10 mouse cellular contexts compared by ENCODE assay signal in genomic region chr14:25420987-25421386, GRCm38 (mm10). TPM values are rescaled to one million over a fixed set of nuclear protein-coding genes. Genes with fewer than 3 reads are reported as not detected.
A peak's percentile ranks its signal among the peaks of the same experiment; 100 is the strongest.
DNase-seq lines count a peak whose midpoint lies in the region; ATAC-seq lines count a peak whose summit lies in the region.
"Had no signal": no experiment of that assay in that cellular context is flagged by ENCODE, and none has a peak within 500 bp of the region (broad histone marks: within the 10 kb centered on the region; RNA-seq: fewer than 3 reads in every experiment).

No protein-coding gene starts in this region.

- peaks cover 12% of the 10 kb centered on the region; the same call in 1 of the 2 replicates for H3K27me3 ChIP-seq in liver, embryonic 12.5 days (replicated peaks)
- H3K27me3 ChIP-seq in forebrain, embryonic 11.5 days (ENCODE audit: control insufficient read depth, insufficient read depth, low read length), result no peaks in the 10 kb centered on the region; the same call in 1 of the 2 replicates
- no peaks in the 10 kb centered on the region for H3K27me3 ChIP-seq in hindbrain, embryonic 12.5 days
- H3K27me3 ChIP-seq in midbrain, embryonic 11.5 days (ENCODE audit: control insufficient read depth, insufficient read depth, low read length), result no peaks in the 10 kb centered on the region

- 75% methylated on average over 1 of the region's 1 CpGs for WGBS in liver, embryonic 12.5 days (ENCODE audit: insufficient replicate concordance)
- 78% methylated on average over 1 of the region's 1 CpGs for WGBS in forebrain, embryonic 11.5 days
- WGBS in hindbrain, embryonic 12.5 days, result 94% methylated on average over 1 of the region's 1 CpGs
- WGBS in midbrain, embryonic 11.5 days, result 90% methylated on average over 1 of the region's 1 CpGs

- DNase-seq in liver, result no peak
- DNase-seq in forebrain, embryonic 11.5 days (ENCODE audit: low spot score), result no peak
- DNase-seq in midbrain, embryonic 11.5 days (ENCODE audit: low spot score, missing footprints), result no peak
- DNase-seq in frontal cortex, postnatal 25 days (ENCODE audit: low spot score in 2 of 2), result no peak
- DNase-seq in frontal cortex, adult 2 months (ENCODE audit: extremely low spot score in 1 of 2, low spot score in 1 of 2), result no peak
- DNase-seq: liver, embryonic 13.5 days had no signal

- peak overlapping the region; percentile 28; the same call in 1 of the 2 replicates for H3K27ac ChIP-seq in liver, embryonic 12.5 days
- no peak overlapping the region; the same call in 1 of the 2 replicates for H3K27ac ChIP-seq in forebrain, embryonic 11.5 days (ENCODE audit: low read depth, low read length)
- peak overlapping the region; percentile 86 for H3K27ac ChIP-seq in hindbrain, embryonic 12.5 days
- H3K27ac ChIP-seq in midbrain, embryonic 11.5 days (ENCODE audit: low read depth, low read length), result peak overlapping the region; percentile 16
- H3K27ac ChIP-seq: liver, embryonic 13.5 days had no signal

- no peak overlapping the region for H3K9ac ChIP-seq in liver, embryonic 12.5 days
- 0 out of 2 replicates have a peak overlapping the region, but pooled peaks have one; percentile 4 for H3K9ac ChIP-seq in forebrain, embryonic 11.5 days (ENCODE audit: low read length)
- 0 out of 2 replicates have a peak overlapping the region, but pooled peaks have one; percentile 27 for H3K9ac ChIP-seq in hindbrain, embryonic 12.5 days
- H3K9ac ChIP-seq in midbrain, embryonic 11.5 days (ENCODE audit: low read length), result no peak overlapping the region
- H3K9ac ChIP-seq: liver, embryonic 13.5 days had no signal

- peaks cover 49% of the 10 kb centered on the region for H3K4me1 ChIP-seq in liver, embryonic 12.5 days
- H3K4me1 ChIP-seq in forebrain, embryonic 11.5 days (replicated peaks; ENCODE audit: control insufficient read depth, insufficient read depth, low read length), result peaks cover 5% of the 10 kb centered on the region; the same call in 1 of the 2 replicates
- peaks cover 25% of the 10 kb centered on the region for H3K4me1 ChIP-seq in hindbrain, embryonic 12.5 days
- H3K4me1 ChIP-seq in midbrain, embryonic 11.5 days (ENCODE audit: control insufficient read depth, insufficient read depth, low read length), result no peaks in the 10 kb centered on the region

- no peak overlapping the region for H3K4me3 ChIP-seq in liver, embryonic 12.5 days
- H3K4me3 ChIP-seq in forebrain, embryonic 11.5 days (ENCODE audit: low read depth, low read length), result no peak overlapping the region
- H3K4me3 ChIP-seq in hindbrain, embryonic 12.5 days, result no peak overlapping the region
- no peak overlapping the region for H3K4me3 ChIP-seq in midbrain, embryonic 11.5 days (ENCODE audit: low read depth, low read length)
- H3K4me3 ChIP-seq: liver, embryonic 13.5 days had no signal

- no peak overlapping the region for H3K4me2 ChIP-seq in liver, embryonic 12.5 days
- no peak overlapping the region for H3K4me2 ChIP-seq in forebrain, embryonic 11.5 days (ENCODE audit: low read depth, low read length, severe bottlenecking)
- no peak overlapping the region for H3K4me2 ChIP-seq in hindbrain, embryonic 12.5 days (replicated peaks)
- no peak overlapping the region for H3K4me2 ChIP-seq in midbrain, embryonic 11.5 days
- H3K4me2 ChIP-seq: liver, embryonic 13.5 days had no signal

- H3K36me3 ChIP-seq in liver, embryonic 12.5 days, result no peaks in the 10 kb centered on the region
- H3K36me3 ChIP-seq in forebrain, embryonic 11.5 days (ENCODE audit: control insufficient read depth, insufficient read depth, low read length), result no peaks in the 10 kb centered on the region
- H3K36me3 ChIP-seq in hindbrain, embryonic 12.5 days, result no peaks in the 10 kb centered on the region
- H3K36me3 ChIP-seq in midbrain, embryonic 11.5 days (ENCODE audit: control insufficient read depth, insufficient read depth, low read length), result no peaks in the 10 kb centered on the region
- H3K36me3 ChIP-seq: G1E; liver, embryonic 13.5 days had no signal

- H3K9me3 ChIP-seq in liver, embryonic 12.5 days (replicated peaks), result no peaks in the 10 kb centered on the region
- H3K9me3 ChIP-seq in forebrain, embryonic 11.5 days (ENCODE audit: control insufficient read depth, low read length), result no peaks in the 10 kb centered on the region
- H3K9me3 ChIP-seq in hindbrain, embryonic 12.5 days (replicated peaks), result no peaks in the 10 kb centered on the region
- no peaks in the 10 kb centered on the region for H3K9me3 ChIP-seq in midbrain, embryonic 11.5 days (ENCODE audit: control insufficient read depth, low read length)
- H3K9me3 ChIP-seq: liver, embryonic 13.5 days had no signal

- ATAC-seq in liver, embryonic 12.5 days, result no peak
- ATAC-seq in forebrain, embryonic 11.5 days (replicated peaks; ENCODE audit: low FRiP score), result no peak
- peak; percentile 61 for ATAC-seq in hindbrain, embryonic 12.5 days (ENCODE audit: low FRiP score)
- ATAC-seq in midbrain, embryonic 11.5 days (ENCODE audit: low FRiP score), result no peak
- ATAC-seq in megakaryocyte-erythroid progenitor cell, adult 5-6 weeks (replicated peaks; ENCODE audit: low FRiP score, low TSS enrichment, poor library complexity, severe bottlenecking), result no peak

RNA-seq across cellular contexts. Expression of gene Zmiz1, which starts 38.0 kb away (rescaled TPM):
- polyA plus RNA-seq in liver, embryonic 12.5 days (2016; fragmentation: Nextera tagmentation; extraction: Ambion mirVana), result 9.1 and 10.2 TPM in 2 replicates
- 70.1 and 71.2 TPM in 2 replicates for polyA plus RNA-seq in forebrain, embryonic 11.5 days (2014; fragmentation: Nextera tagmentation; extraction: Ambion mirVana)
- polyA plus RNA-seq in hindbrain, embryonic 12.5 days (2016; fragmentation: Nextera tagmentation; extraction: Ambion mirVana), result 66.5 and 69.4 TPM in 2 replicates
- 47.7 and 51.5 TPM in 2 replicates for polyA plus RNA-seq in midbrain, embryonic 11.5 days (2014; fragmentation: Nextera tagmentation; extraction: Ambion mirVana)
- 51.3 and 56.9 TPM in 2 replicates for total RNA-seq in megakaryocyte-erythroid progenitor cell, adult 5-6 weeks (2014; fragmentation: Nextera tagmentation)
- total RNA-seq in megakaryocyte-erythroid progenitor cell, adult 5-6 weeks (2017), result 6.7 and 12.6 TPM in 2 replicates
- polyA plus RNA-seq in frontal cortex, adult 2 months (2012; rRNA removed), result 39.1 and 45.9 TPM in 2 replicates

Comparison
In these comparisons a context has a peak if more than half of its experiments do, and no peak if none do; other contexts are left out.
1. H3K9ac ChIP-seq: peak in forebrain, embryonic 11.5 days (single experiment) and hindbrain, embryonic 12.5 days (single experiment); none in liver, embryonic 12.5 days (single experiment) and midbrain, embryonic 11.5 days (single experiment).